Mouse (Mus musculus) forebrain, postnatal 0 days (tissue): ENCODE measurements around the gene Ggn. TPM values are rescaled to one million over a fixed set of nuclear protein-coding genes. Genes with fewer than 3 reads are reported as not detected.
"Not testable (repeated sequence)": the region's sequence is repeated elsewhere in the genome, so short reads cannot be mapped to it uniquely, and the experiment has no call there.

Experiments used
- ATAC-seq: fragments of 200-750 bp; cut with Nextera tagmentation; 2 replicates; pipeline ENCODE4 v1.8.0; 2017; ENCODE audit warnings: mild to moderate bottlenecking, moderate library complexity
- DNase-seq: peaks from one replicate; pipeline ENCODE4 v3.0.0-alpha.2; 2015
- H3K27ac ChIP-seq: fragments of 300-500 bp; sonication (generic); 2 replicates; pipeline ENCODE4 v1.5.1; 2014; ENCODE audit warnings: low read depth, mild to moderate bottlenecking, antibody characterized with exemption, low read length, moderate library complexity, mixed read lengths
- H3K27me3 ChIP-seq: fragments of 300-500 bp; sonication (generic); 2 replicates; pipeline ENCODE4 v1.6.1; 2014; ENCODE audit warnings: mild to moderate bottlenecking, low read length, mixed read lengths; ENCODE audit not compliant: insufficient read depth
- H3K36me3 ChIP-seq: fragments of 300-500 bp; sonication (generic); 2 replicates; pipeline ENCODE4 v1.6.1; 2014; ENCODE audit warnings: mild to moderate bottlenecking, moderate library complexity; ENCODE audit not compliant: insufficient read depth
- H3K4me1 ChIP-seq: fragments of 300-500 bp; sonication (generic); 2 replicates; pipeline ENCODE4 v1.6.1; 2014; ENCODE audit warnings: antibody characterized with exemption; ENCODE audit not compliant: insufficient read depth
- H3K4me2 ChIP-seq: fragments of 300-500 bp; sonication (generic); 2 replicates; pipeline ENCODE4 v1.6.1; 2014; ENCODE audit warnings: low read depth, mild to moderate bottlenecking, moderate library complexity
- H3K4me3 ChIP-seq: fragments of 300-500 bp; sonication (generic); 2 replicates; pipeline ENCODE4 v1.5.1; 2014; ENCODE audit warnings: low read depth, low read length, mixed read lengths
- H3K9ac ChIP-seq: fragments of 300-500 bp; sonication (generic); 2 replicates; pipeline ENCODE4 v1.6.1; 2014; ENCODE audit warnings: mild to moderate bottlenecking
- H3K9me3 ChIP-seq: fragments of 300-500 bp; sonication (generic); 2 replicates; pipeline ENCODE4 v1.6.1; 2016; ENCODE audit warnings: low read length
- CTCF ChIP-seq: sonication (generic); IDR thresholded peaks from 2 replicates; pipeline ENCODE4 v1.5.1; 2016; ENCODE audit warnings: antibody characterized with exemption, control low read depth, low read depth
- WGBS: fragments of 180-500 bp; shearing (Covaris S2); extraction: QIAGEN DNeasy Blood & Tissue Kit; methylation state at CpG from one replicate; pipeline ENCODE4 v1.1.7; 2014; 5-methylcytosine and 5-hydroxymethylcytosine counted together
- polyA plus RNA-seq: library from polyadenylated mRNA; unstranded; fragments of >200 nt; fragmentation: Nextera tagmentation; extraction: Ambion mirVana; gene quantifications from 2 replicates; pipeline ENCODE4 v1.2.1, GENCODE M21; 2015
- total RNA-seq: library from RNA; depleted of rRNA; stranded (reverse); fragments of >200 nt; gene quantifications from 2 replicates; pipeline ENCODE4 v1.2.3, GENCODE M21; 2014

The Ggn gene
- total and polyA plus RNA-seq, 2 experiments from 2014 or later: 0.40 to 0.67 TPM

DNA sequence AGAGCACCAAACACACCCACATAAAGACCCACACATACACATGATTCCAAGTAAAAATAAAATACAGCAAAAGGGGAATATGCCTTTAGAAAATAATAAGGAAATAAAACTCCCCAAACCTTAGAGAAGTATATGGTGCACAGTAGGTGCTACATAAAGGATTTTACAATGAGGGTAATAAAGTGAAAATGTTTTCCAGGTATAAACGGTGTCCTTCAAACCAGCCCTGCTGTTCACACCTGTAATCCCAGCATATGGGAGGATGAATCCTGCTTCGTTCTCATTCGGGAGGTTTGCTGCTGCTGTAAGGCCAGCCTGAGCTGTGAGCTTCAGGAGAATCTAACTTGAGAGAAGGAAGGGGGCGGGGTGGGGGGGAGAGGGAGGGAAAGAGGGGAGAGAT is 35.8 kb upstream of the Ggn start:
- no peak for TF ChIP-seq CTCF
- H3K27ac ChIP-seq: no peak overlapping the region
- no peaks in the 10 kb centered on the region for H3K9me3 ChIP-seq
- ATAC-seq (no peak), DNase-seq (no peak)
- no peak overlapping the region for H3K9ac ChIP-seq
- peak overlapping the region; percentile 24; the same call in 1 of the 2 replicates for H3K4me3 ChIP-seq
- WGBS: 4% methylated on average over 4 of the region's 4 CpGs
- no peaks in the 10 kb centered on the region for H3K4me1 ChIP-seq
- H3K27me3 ChIP-seq: no peaks in the 10 kb centered on the region; the same call in 1 of the 2 replicates
- H3K4me2 ChIP-seq: peak overlapping the region; percentile 46
- no peaks in the 10 kb centered on the region for H3K36me3 ChIP-seq

DNA sequence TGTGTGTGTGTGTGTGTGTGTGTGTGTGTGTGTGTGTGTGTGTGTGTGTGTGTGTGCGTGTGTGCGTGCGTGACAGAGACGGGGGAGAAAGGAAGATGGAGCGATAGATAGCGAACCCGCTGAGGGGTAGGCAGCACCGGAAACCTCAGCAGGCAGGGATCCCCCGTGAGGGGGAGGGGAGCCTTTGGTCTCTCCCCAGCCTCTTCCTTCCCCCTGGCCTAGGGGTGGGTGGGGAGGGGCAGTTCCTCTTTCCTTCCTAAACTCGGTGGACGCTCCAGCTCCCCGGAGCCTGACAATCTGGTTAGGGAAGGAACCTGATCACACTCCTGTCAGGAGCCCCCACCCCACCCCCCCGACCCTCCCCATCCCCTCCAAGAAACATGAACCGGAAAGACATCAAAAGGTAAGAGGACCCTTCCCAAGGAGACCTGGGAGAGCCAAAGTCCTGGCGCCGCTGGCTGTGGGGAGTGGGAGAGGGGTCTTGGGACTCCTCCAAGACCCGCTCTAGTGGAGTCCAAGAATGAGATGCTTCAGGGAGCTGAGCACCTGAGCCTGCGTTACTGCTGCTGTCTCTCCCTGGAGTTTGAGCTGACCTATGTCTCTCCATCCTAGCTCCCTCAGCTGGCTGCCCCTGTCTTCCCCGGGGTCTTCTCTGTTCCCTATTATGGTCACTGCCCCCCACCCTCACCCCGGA is 35.2 kb upstream of the Ggn start, which contains the start of gene Rasgrp4:
Rasgrp4 (plus strand) TSS at position 159 of the 694 bp plus-strand sequence.
- H3K4me2 ChIP-seq: peak within 1 kb of the TSS; percentile 46
- ATAC-seq: peak; percentile 60; the same call in 1 of the 2 replicates
- no peak within 1 kb of the TSS for H3K9ac ChIP-seq
- no peaks in the 10 kb centered on the region; the same call in 1 of the 2 replicates for H3K27me3 ChIP-seq
- H3K27ac ChIP-seq: no peak within 1 kb of the TSS
- TF ChIP-seq CTCF: no peak
- WGBS: 3% methylated on average over 16 of the region's 20 CpGs
- H3K36me3 ChIP-seq: no peaks in the 10 kb centered on the region
- H3K4me1 ChIP-seq: no peaks in the 10 kb centered on the region
- H3K9me3 ChIP-seq: no peaks in the 10 kb centered on the region
- peak within 1 kb of the TSS; percentile 24 for H3K4me3 ChIP-seq
- DNase-seq: no peak

DNA sequence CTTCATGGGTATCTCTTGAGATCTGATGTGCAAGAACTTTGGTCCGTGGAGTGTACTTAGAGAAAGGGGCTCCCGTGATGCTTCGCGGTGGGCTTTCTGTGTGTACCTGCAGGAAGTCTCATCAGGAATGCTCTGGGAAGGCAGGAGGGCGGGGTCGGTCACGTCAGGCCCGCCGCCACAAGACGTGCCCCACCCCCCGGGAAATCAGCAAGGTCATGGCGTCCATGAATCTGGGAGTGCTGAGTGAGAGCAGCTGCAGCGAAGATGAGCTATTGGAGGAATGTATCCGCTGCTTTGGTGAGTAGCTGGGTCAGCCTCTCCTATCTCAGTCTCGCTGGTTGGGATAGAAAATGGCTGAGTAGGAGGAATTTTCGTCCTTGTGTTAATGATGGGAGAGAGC is 32.6 kb upstream of the Ggn start:
- H3K4me2 ChIP-seq: no peak overlapping the region
- no peak overlapping the region for H3K4me3 ChIP-seq
- no peak for ATAC-seq
- H3K27me3 ChIP-seq: no peaks in the 10 kb centered on the region; the same call in 1 of the 2 replicates
- no peaks in the 10 kb centered on the region for H3K36me3 ChIP-seq
- no peaks in the 10 kb centered on the region for H3K4me1 ChIP-seq
- H3K9ac ChIP-seq: no peak overlapping the region
- DNase-seq: no peak
- no peaks in the 10 kb centered on the region for H3K9me3 ChIP-seq
- TF ChIP-seq CTCF: no peak
- 50% methylated on average over 16 of the region's 16 CpGs for WGBS
- H3K27ac ChIP-seq: no peak overlapping the region

DNA sequence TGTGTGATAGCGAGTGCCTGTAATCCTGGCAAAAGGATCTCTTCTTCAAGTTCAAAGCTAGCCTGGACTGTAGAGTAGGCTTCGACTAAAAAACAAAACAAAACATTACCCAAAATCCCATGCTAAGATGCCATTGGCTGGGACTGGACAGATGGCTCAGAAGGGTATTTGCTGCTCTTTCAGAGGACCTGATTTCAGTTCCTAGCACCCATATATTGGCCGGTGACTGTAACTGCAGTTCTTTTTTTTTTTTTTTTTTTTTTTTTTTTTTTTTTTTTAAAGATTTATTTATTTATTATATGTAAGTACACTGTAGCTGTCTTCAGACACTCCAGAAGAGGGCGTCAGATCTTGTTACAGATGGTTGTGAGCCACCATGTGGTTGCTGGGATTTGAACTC is 30.8 kb upstream of the Ggn start:
- not testable (repeated sequence) for H3K36me3 ChIP-seq, DNase-seq, H3K9ac ChIP-seq, H3K4me2 ChIP-seq, H3K4me3 ChIP-seq, H3K27ac ChIP-seq, H3K9me3 ChIP-seq, ATAC-seq, H3K4me1 ChIP-seq, H3K27me3 ChIP-seq
- WGBS: 86% methylated on average over 3 of the region's 4 CpGs

DNA sequence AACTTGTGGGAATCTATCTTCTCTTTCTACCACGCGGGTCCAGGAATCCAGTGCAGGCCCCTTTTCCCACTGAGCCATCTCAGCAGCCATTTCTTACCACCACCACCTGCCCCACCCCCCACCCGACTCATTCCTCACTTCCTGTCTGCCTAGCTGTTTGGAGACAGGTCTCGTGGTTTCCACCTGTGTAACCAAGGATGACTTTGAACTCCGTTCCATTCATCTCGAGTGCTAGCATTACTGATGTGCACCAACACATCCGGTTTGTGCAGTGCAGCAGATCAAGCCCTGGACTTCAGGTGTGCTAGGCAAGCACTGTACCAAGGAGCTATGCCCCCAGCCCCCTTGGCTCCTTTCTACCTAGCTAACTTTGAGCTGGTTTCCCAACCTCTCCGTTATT is 28.6 kb upstream of the Ggn start:
- ATAC-seq (no peak), DNase-seq (no peak)
- H3K27ac ChIP-seq: no peak overlapping the region
- H3K4me1 ChIP-seq: no peaks in the 10 kb centered on the region
- no peak overlapping the region for H3K4me2 ChIP-seq
- no peaks in the 10 kb centered on the region for H3K9me3 ChIP-seq
- 83% methylated on average over 8 of the region's 8 CpGs for WGBS
- no peak overlapping the region for H3K9ac ChIP-seq
- no peaks in the 10 kb centered on the region for H3K36me3 ChIP-seq
- H3K4me3 ChIP-seq: no peak overlapping the region
- no peak for TF ChIP-seq CTCF
- no peaks in the 10 kb centered on the region for H3K27me3 ChIP-seq

DNA sequence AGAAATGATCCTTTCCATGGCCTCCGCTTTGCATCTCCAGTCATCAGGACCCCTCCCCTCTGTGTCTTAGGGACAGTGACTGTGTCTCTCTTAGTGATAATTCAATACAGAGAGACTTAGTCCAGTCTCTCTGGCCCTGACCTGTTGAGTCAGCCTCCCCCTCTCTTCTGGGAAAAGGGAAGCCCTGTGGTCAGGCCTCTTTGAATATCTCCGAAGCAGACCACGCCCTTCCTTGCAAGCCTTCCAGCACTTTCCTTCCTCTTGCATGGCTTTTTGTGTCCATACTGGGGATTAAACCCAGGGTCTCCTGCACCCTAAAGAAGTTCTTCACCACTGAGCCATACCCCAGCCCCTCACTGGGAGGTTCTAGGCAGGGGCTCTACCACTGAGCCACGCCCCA is 26.0 kb upstream of the Ggn start:
- Histone ChIP-seq H3K9me3 (no peaks in the 10 kb centered on the region), H3K4me1 (no peaks in the 10 kb centered on the region), H3K4me3 (no peak overlapping the region), H3K9ac (no peak overlapping the region), H3K36me3 (no peaks in the 10 kb centered on the region), H3K27ac (no peak overlapping the region), H3K4me2 (no peak overlapping the region), H3K27me3 (no peaks in the 10 kb centered on the region)
- 92% methylated on average over 4 of the region's 4 CpGs for WGBS
- TF ChIP-seq CTCF: no peak
- ATAC-seq (no peak), DNase-seq (no peak)

DNA sequence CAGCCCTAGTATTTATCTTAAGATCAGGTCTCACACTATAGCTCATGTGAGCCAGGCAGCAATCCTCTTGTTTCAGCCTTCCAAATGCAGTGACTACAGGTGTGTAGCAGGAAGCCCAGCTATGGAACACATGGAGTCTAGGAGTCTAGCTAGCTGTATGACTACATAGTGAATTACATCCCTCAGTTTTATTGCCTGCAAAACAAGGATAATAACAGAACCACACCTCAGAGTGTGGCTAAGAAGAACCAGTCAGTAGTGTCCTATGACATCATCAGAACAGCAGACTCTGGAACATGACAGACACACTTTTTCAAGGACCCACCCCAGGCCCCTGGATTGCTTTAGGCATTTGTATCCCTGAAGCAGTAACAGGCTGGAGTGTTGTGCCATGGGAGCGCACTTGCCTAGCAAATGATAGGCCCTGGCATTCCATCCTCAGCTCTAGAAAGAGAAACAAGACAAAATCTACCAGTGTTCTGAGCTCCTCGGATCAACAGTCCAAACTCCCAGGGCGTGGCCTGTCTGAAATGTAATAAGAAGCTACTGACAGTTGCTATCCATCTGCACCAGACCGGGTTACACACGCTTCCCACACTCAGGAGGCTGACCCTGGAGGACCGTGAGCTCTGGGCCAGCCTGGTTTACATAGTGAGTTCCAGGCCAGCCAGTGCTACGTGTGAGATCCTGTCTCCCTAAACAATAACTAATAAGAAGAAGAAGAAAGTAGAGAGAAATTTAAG is 23.2 kb upstream of the Ggn start:
- Histone ChIP-seq H3K27me3 (no peaks in the 10 kb centered on the region), H3K36me3 (no peaks in the 10 kb centered on the region), H3K27ac (no peak overlapping the region), H3K9me3 (no peaks in the 10 kb centered on the region), H3K4me1 (no peaks in the 10 kb centered on the region), H3K4me3 (no peak overlapping the region), H3K4me2 (no peak overlapping the region), H3K9ac (no peak overlapping the region)
- ATAC-seq (no peak), DNase-seq (no peak)
- TF ChIP-seq CTCF: no peak
- 87% methylated on average over 7 of the region's 7 CpGs for WGBS
